Mouse (Mus musculus) myocyte (in vitro differentiated cells): ENCODE measurements around the gene Serp2.

Experiments used
- CEBPB ChIP-seq: IDR thresholded peaks from 2 replicates; pipeline ENCODE4 v1.6.1; 2011; ENCODE audit warnings: mild to moderate bottlenecking, moderate library complexity; ENCODE audit not compliant: poor library complexity, insufficient read depth, severe bottlenecking
- E2F4 ChIP-seq: IDR thresholded peaks from one replicate; pipeline ENCODE4 v1.6.1; 2011; ENCODE audit warnings: mild to moderate bottlenecking, control low read depth, moderate library complexity; ENCODE audit not compliant: insufficient read depth
- MAX ChIP-seq: IDR thresholded peaks from one replicate; pipeline ENCODE4 v1.6.1; 2011; ENCODE audit warnings: low read depth, mild to moderate bottlenecking, control low read depth
- MYOD1 ChIP-seq, 3 experiments: IDR thresholded peaks; one replicate each; pipeline ENCODE4 v1.6.1; 2011; ENCODE audit warnings: control low read depth in 2 of 3, low read depth in 2 of 3, mild to moderate bottlenecking in 2 of 3, moderate library complexity in 1 of 3; ENCODE audit not compliant: insufficient read length in 2 of 3, control insufficient read depth in 1 of 3
- POLR2A ChIP-seq: IDR thresholded peaks from one replicate; pipeline ENCODE4 v1.6.1; 2011; ENCODE audit warnings: low read depth, mild to moderate bottlenecking, control low read depth, moderate library complexity; ENCODE audit not compliant: insufficient read length
- POLR2AphosphoS2 ChIP-seq: IDR thresholded peaks from one replicate; pipeline ENCODE4 v1.6.1; 2011; ENCODE audit warnings: low read depth, control low read depth; ENCODE audit not compliant: insufficient read length
- REST ChIP-seq: IDR thresholded peaks from one replicate; pipeline ENCODE4 v1.6.1; 2011; ENCODE audit warnings: mild to moderate bottlenecking, control low read depth, moderate library complexity; ENCODE audit not compliant: insufficient read depth, insufficient read length
- SRF ChIP-seq: IDR thresholded peaks from one replicate; pipeline ENCODE4 v1.6.1; 2011; ENCODE audit warnings: low read depth; ENCODE audit not compliant: control insufficient read depth, insufficient read length
- TCF12 ChIP-seq: IDR thresholded peaks from one replicate; pipeline ENCODE4 v1.6.1; 2011; ENCODE audit warnings: mild to moderate bottlenecking, control low read depth; ENCODE audit not compliant: poor library complexity, insufficient read depth, severe bottlenecking
- TCF3 ChIP-seq: IDR thresholded peaks from one replicate; pipeline ENCODE4 v1.6.1; 2011; ENCODE audit warnings: low read depth, control low read depth; ENCODE audit not compliant: insufficient read length
- USF1 ChIP-seq: IDR thresholded peaks from one replicate; pipeline ENCODE4 v1.6.1; 2011; ENCODE audit warnings: low read depth, mild to moderate bottlenecking, control low read depth, moderate library complexity

DNA sequence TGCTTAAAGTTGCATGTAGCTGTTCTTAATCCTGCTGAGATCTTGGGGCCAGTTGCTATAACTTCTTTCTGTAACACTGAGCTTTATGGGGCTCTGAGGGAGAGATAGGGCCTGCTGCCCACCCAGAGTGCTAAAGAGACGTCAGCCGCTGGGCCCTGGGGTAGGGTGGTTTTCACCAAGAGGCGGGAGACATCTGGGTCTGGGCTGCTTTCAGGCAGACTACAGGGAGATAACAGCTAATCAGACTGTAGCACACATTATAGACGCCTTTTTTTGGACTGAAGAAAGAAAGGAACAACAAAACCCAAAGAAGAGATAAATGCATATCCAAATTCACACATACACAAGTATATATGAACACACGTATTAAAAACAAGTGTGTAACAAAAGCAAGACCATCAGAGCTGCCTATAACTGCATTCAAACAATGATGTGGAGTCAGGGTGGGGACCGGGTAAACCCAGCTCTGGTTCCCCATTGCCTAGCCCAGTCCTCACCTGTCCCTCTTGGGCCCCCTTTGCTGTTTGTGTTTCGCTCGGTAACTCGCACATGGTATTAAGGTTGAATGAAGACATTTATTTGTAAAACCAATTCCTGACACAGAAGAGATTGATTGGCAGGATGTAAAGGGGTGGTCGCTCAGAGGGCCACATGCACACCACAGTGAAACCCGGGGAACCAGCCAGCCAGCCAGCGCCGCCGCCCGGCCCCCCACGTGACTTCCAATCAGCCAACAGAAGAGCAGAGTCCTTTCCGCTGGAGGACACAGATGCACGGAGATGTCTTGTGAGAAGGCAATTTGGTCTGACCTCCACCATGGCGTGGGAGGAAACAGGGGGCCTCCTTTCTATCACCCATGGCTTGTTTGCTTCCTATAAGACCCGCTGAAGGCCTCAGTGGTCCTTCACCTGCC is 24.2 kb downstream of the Serp2 start:
- no peak for TF ChIP-seq POLR2A
- TF ChIP-seq USF1: no peak
- no peak for TF ChIP-seq MAX
- TF ChIP-seq E2F4: no peak
- no peak for TF ChIP-seq CEBPB
- TF ChIP-seq MYOD1 (IDR thresholded peaks at IDR 0.05; ENCODE audit: control insufficient read depth in 1 of 3, insufficient read length in 2 of 3, low read depth in 2 of 3): no peak
- no peak for TF ChIP-seq TCF3
- no peak for TF ChIP-seq POLR2AphosphoS2
- no peak for TF ChIP-seq REST
- TF ChIP-seq TCF12: no peak
- no peak for TF ChIP-seq SRF
